Mouse (Mus musculus): ENCODE measurements around the gene Cd300lb. TPM values are rescaled to one million over a fixed set of nuclear protein-coding genes. Genes with fewer than 3 reads are reported as not detected.
"Not testable (repeated sequence)": the region's sequence is repeated elsewhere in the genome, so short reads cannot be mapped to it uniquely, and the experiment has no call there.

Gene Cd300lb
- polyA plus RNA-seq, 1 experiment = 0.33 TPM

DNA sequence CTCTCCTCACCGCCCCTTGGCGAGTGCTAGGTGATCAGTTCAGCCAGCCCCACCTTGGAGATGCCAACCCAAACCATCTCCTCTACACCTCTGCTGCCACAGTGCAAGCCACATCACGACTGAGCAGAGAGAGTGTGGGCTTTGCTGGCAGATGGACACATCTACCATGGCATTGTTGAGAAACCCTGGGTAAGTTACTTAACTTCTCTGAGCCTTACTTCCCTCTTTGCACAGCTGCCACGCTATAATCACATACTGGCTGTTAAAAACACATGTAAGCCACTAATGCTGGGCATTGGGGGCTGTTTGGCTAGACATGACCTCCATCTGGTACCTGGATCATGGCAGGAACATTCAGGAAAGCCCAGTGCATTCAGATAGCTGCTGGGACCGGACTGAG is 3.1 kb downstream of the Cd300lb start:
- no peak for DNase-seq
- WGBS = 86% methylated on average over 5 of the region's 5 CpGs

DNA sequence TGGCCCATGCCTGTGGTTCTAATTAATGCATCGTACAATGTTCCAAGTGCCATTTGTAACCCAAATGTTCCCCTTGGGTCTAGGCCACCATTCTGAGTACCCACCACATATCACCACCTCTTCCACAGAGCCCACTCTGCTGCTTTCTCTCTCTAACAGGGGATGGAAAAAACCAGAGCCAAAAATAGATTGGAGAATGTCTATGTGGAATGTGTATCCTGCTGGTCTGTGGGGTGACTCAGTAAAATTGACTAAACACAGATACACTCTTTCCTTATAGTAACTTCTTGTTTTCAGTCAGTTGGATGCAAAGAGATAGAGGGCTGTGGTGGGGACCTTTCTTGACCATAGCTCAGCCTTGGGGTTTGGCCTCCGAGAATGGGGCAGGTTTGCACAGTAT is 4.6 kb downstream of the Cd300lb start:
- Histone ChIP-seq H3K4me3 (ENCODE audit: insufficient read depth, low read depth, low read length) (no peak overlapping the region), H3K27me3 (replicated peaks; ENCODE audit: control insufficient read depth, insufficient read depth, low read length) (no peaks in the 10 kb centered on the region), H3K27ac (ENCODE audit: insufficient read depth, low read depth, low read length) (no peak overlapping the region), H3K4me1 (ENCODE audit: control insufficient read depth, insufficient read depth, low read length) (no peaks in the 10 kb centered on the region), H3K36me3 (ENCODE audit: control insufficient read depth, insufficient read depth, low read length) (no peaks in the 10 kb centered on the region)
- no peak for TF ChIP-seq POLR2A (IDR thresholded peaks at IDR 0.05; ENCODE audit: low read depth, low read length)
- no peak for TF ChIP-seq CTCF (conservative IDR thresholded peaks at IDR 0.05; ENCODE audit: insufficient read depth, insufficient read length, low read depth, low read length)
- no peak for DNase-seq
- 96% methylated on average over 2 of the region's 2 CpGs for WGBS

More for the DNA sequence above, 3.1 kb downstream of the Cd300lb start:
- no peak overlapping the region for H3K4me3 ChIP-seq (ENCODE audit: insufficient read depth, low read depth, low read length)
- H3K27ac ChIP-seq (ENCODE audit: insufficient read depth, low read depth, low read length) = no peak overlapping the region
- TF ChIP-seq CTCF (conservative IDR thresholded peaks at IDR 0.05; ENCODE audit: insufficient read depth, insufficient read length, low read depth, low read length) (no peak), POLR2A (IDR thresholded peaks at IDR 0.05; ENCODE audit: low read depth, low read length) (no peak)
- no peaks in the 10 kb centered on the region for H3K4me1 ChIP-seq (ENCODE audit: control insufficient read depth, insufficient read depth, low read length)
- H3K27me3 ChIP-seq (replicated peaks; ENCODE audit: control insufficient read depth, insufficient read depth, low read length) = no peaks in the 10 kb centered on the region
- H3K36me3 ChIP-seq (ENCODE audit: control insufficient read depth, insufficient read depth, low read length) = no peaks in the 10 kb centered on the region

DNA sequence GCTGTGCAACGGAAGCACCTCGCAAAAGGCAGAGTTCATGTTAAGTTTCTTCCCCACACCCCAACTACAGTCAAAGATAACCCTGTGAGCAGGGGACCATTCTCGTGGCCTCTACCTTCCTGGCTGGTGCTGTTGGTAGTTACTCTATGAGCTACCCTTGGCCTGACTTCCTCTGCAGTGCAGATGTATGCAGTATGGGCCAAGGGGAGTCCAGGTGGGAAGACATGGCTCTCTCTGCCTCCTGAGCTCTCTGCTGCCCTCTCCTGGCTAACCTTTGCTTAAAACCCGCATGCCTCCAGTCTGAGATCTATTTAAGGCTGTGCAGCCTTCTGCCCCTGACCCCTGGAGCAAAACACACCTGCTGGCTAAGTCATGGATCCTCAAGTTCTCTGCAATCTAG is 10.2 kb downstream of the Cd300lb start:
- no peaks in the 10 kb centered on the region for H3K36me3 ChIP-seq (ENCODE audit: control insufficient read depth, insufficient read depth, low read length)
- peak; percentile 13 for DNase-seq
- TF ChIP-seq POLR2A (IDR thresholded peaks at IDR 0.05; ENCODE audit: low read depth, low read length) = no peak
- peak; percentile 61 for TF ChIP-seq CTCF (conservative IDR thresholded peaks at IDR 0.05; ENCODE audit: insufficient read depth, insufficient read length, low read depth, low read length)
- no peaks in the 10 kb centered on the region for H3K27me3 ChIP-seq (replicated peaks; ENCODE audit: control insufficient read depth, insufficient read depth, low read length)
- no peak overlapping the region for H3K4me3 ChIP-seq (ENCODE audit: insufficient read depth, low read depth, low read length)
- WGBS = 71% methylated on average over 4 of the region's 4 CpGs
- no peaks in the 10 kb centered on the region for H3K4me1 ChIP-seq (ENCODE audit: control insufficient read depth, insufficient read depth, low read length)
- H3K27ac ChIP-seq (ENCODE audit: insufficient read depth, low read depth, low read length) = no peak overlapping the region

DNA sequence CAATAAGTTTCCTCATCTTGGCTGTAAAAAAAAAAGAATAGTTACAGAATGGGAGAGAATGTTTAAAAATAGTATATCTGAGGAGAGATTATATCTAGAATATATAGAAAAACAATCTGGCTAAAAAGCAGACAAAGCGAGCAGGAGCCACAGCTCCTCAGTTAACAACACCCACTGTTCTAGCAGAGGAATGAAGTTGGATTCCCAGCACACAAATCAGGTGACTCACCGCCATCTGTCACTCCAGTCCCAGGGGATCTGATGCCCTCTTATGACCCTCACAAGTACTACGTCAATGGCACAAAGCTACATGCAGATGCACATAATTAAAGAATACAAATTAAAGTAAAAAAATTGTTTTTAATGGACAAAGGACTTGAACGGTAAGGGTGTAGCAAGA is 11.7 kb downstream of the Cd300lb start:
- Histone ChIP-seq H3K4me3 (ENCODE audit: insufficient read depth, low read depth, low read length) (no peak overlapping the region), H3K4me1 (ENCODE audit: control insufficient read depth, insufficient read depth, low read length) (no peaks in the 10 kb centered on the region), H3K36me3 (ENCODE audit: control insufficient read depth, insufficient read depth, low read length) (no peaks in the 10 kb centered on the region), H3K27ac (ENCODE audit: insufficient read depth, low read depth, low read length) (no peak overlapping the region), H3K27me3 (replicated peaks; ENCODE audit: control insufficient read depth, insufficient read depth, low read length) (no peaks in the 10 kb centered on the region)
- no peak for TF ChIP-seq CTCF (conservative IDR thresholded peaks at IDR 0.05; ENCODE audit: insufficient read depth, insufficient read length, low read depth, low read length)
- TF ChIP-seq POLR2A (IDR thresholded peaks at IDR 0.05; ENCODE audit: low read depth, low read length) = no peak
- 74% methylated on average over 4 of the region's 4 CpGs for WGBS
- DNase-seq = no peak

DNA sequence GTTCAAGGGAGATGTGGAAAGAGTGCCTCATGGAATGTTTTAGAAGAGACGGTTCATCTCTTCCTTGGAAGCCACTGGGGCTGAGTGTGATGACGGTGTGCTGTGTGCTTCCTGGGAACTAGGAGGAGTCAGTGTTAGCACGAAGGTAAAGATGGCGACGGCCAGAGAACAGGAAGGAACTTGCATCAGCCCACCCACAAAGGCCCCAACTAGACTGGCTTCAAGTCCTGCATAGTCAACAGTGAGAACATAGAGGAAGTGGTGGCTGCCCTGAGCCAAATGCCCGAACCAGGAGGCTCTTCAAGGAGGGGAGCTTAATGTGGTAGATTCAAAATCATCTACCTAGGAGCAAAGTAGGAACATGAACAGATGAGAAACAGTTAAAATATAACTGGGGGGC is 17.1 kb downstream of the Cd300lb start:
- no peak for DNase-seq
- 61% methylated on average over 6 of the region's 6 CpGs for WGBS
- TF ChIP-seq CTCF (conservative IDR thresholded peaks at IDR 0.05; ENCODE audit: insufficient read depth, insufficient read length, low read depth, low read length) = no peak
- no peak for TF ChIP-seq POLR2A (IDR thresholded peaks at IDR 0.05; ENCODE audit: low read depth, low read length)
- Histone ChIP-seq H3K27me3 (replicated peaks; ENCODE audit: control insufficient read depth, insufficient read depth, low read length) (no peaks in the 10 kb centered on the region), H3K4me3 (ENCODE audit: insufficient read depth, low read depth, low read length) (no peak overlapping the region), H3K4me1 (ENCODE audit: control insufficient read depth, insufficient read depth, low read length) (no peaks in the 10 kb centered on the region), H3K36me3 (ENCODE audit: control insufficient read depth, insufficient read depth, low read length) (no peaks in the 10 kb centered on the region), H3K27ac (ENCODE audit: insufficient read depth, low read depth, low read length) (no peak overlapping the region)

DNA sequence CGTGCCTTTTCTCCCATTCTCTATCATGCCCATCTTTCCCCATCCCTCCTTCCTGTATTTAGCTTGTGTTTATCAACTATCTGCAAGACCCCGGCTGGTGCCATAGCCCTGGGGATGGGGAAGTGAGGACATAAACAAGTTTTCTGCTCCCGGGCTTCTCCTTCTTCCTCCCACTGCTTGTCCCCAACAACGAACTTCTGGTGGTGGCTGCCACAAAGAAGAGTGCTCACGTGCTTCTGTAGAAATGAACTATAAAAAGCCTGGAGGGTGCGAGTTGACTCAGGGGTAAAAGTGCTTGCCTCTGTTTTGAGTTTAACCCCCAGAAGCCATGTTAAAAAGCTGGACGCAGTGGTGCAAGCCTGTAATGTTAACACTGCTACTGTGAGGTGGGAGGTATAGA is 19.2 kb downstream of the Cd300lb start:
- H3K4me1 ChIP-seq (ENCODE audit: control insufficient read depth, insufficient read depth, low read length) = no peaks in the 10 kb centered on the region
- TF ChIP-seq POLR2A (IDR thresholded peaks at IDR 0.05; ENCODE audit: low read depth, low read length) = no peak
- no peak for TF ChIP-seq CTCF (conservative IDR thresholded peaks at IDR 0.05; ENCODE audit: insufficient read depth, insufficient read length, low read depth, low read length)
- DNase-seq = no peak
- H3K27me3 ChIP-seq (replicated peaks; ENCODE audit: control insufficient read depth, insufficient read depth, low read length) = no peaks in the 10 kb centered on the region
- no peak overlapping the region for H3K27ac ChIP-seq (ENCODE audit: insufficient read depth, low read depth, low read length)
- no peak overlapping the region for H3K4me3 ChIP-seq (ENCODE audit: insufficient read depth, low read depth, low read length)
- no peaks in the 10 kb centered on the region for H3K36me3 ChIP-seq (ENCODE audit: control insufficient read depth, insufficient read depth, low read length)
- WGBS = 37% methylated on average over 7 of the region's 7 CpGs

DNA sequence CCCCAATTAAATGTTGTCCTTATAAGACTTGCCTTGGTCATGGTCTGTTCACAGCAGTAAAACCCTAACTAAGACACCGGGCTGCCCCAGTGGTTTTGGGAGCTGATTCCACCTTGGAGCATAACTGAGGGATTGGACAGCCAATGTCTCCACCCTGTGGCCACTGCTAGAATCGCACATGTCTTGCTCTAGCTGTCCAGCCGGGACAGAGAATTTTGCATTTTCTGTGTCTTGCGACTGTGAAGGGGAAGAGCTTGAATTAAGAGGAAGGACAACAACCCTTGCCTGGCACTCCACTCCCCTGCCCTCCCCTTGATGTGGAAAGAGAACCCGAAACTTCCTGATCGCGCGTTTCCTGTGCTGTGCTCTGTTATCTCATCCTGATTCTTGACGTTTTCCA is 21.3 kb downstream of the Cd300lb start:
- H3K4me3 ChIP-seq (ENCODE audit: insufficient read depth, low read depth, low read length) = no peak overlapping the region
- H3K27me3 ChIP-seq (replicated peaks; ENCODE audit: control insufficient read depth, insufficient read depth, low read length) = no peaks in the 10 kb centered on the region
- 12% methylated on average over 9 of the region's 9 CpGs for WGBS
- no peaks in the 10 kb centered on the region for H3K36me3 ChIP-seq (ENCODE audit: control insufficient read depth, insufficient read depth, low read length)
- DNase-seq = peak; percentile 76
- H3K27ac ChIP-seq (ENCODE audit: insufficient read depth, low read depth, low read length) = no peak overlapping the region
- no peak for TF ChIP-seq POLR2A (IDR thresholded peaks at IDR 0.05; ENCODE audit: low read depth, low read length)
- TF ChIP-seq CTCF (conservative IDR thresholded peaks at IDR 0.05; ENCODE audit: insufficient read depth, insufficient read length, low read depth, low read length) = peak; percentile 93
- H3K4me1 ChIP-seq (ENCODE audit: control insufficient read depth, insufficient read depth, low read length) = no peaks in the 10 kb centered on the region

DNA sequence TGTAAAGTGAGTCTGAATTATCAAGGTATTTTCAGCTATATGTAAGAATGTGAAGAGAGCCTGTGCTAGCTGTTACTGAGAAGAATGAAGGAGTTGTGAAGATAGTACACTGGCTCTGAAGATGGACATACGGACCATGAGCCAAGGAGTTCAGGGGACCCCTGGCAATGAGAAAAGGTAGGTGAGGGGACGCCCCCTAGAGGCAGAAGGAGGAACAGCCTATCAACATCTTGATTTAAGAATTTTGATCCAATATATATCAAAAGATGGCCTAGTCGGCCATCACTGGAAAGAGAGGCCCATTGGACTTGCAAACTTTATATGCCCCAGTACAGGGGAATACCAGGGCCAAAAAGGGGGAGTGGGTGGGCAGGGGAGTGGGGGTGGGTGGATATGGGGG is 24.6 kb downstream of the Cd300lb start:
- peak; percentile 34; the same call in 1 of the 2 replicates for TF ChIP-seq CTCF (conservative IDR thresholded peaks at IDR 0.05; ENCODE audit: insufficient read depth, insufficient read length, low read depth, low read length)
- not testable (repeated sequence) for H3K4me1 ChIP-seq (ENCODE audit: control insufficient read depth, insufficient read depth, low read length); H3K4me3 ChIP-seq (ENCODE audit: insufficient read depth, low read depth, low read length); H3K27me3 ChIP-seq (replicated peaks; ENCODE audit: control insufficient read depth, insufficient read depth, low read length); H3K27ac ChIP-seq (ENCODE audit: insufficient read depth, low read depth, low read length); H3K36me3 ChIP-seq (ENCODE audit: control insufficient read depth, insufficient read depth, low read length); DNase-seq
- WGBS = 39% methylated on average over 3 of the region's 3 CpGs

Data from kidney, adult 2 months (tissue).